Comparison of ENCODE assay signal across 17 mouse cellular contexts in the genomic region with DNA sequence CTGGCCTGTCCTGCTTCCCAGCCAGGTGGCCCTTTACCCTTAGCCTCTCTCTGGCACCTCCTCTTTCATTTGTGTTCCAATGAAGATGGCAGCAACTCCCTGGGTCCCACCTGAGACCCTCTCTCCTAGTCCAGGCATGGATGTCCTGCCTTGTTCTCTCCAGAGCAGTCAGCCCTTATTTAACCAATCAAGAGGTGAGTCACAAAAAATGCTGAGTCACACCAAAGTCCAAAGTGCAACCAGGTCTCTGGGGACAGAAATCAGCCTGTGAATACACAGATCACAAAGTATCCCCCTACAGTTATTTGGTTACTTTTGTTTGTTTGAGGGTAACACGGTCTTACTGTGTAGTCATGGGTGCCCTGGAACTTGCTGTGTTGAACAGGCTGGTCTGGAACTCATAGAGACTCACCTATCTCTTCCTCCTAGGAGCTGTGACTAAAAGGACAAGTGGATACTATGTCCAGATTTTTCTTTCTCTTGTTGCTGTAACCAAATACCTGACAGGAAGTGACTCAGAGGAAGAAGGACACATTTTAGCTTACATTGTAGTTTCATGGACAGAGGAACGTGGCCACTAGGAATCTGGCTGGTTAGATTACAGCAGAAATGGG. TPM values are rescaled to one million over a fixed set of nuclear protein-coding genes. Genes with fewer than 3 reads are reported as not detected.
A peak's percentile ranks its signal among the peaks of the same experiment; 100 is the strongest.
DNase-seq lines count a peak whose midpoint lies in the region; ATAC-seq and TF ChIP-seq lines count a peak whose summit lies in the region.
"Had no signal": no experiment of that assay in that cellular context is flagged by ENCODE, and none has a peak within 500 bp of the region (broad histone marks: within the 10 kb centered on the region; RNA-seq: fewer than 3 reads in every experiment).

No protein-coding gene starts in this region.

- TF ChIP-seq EP300 in liver, postnatal 0 days (IDR thresholded peaks at IDR 0.05; ENCODE audit: low read depth) = no peak

- H3K27ac ChIP-seq in liver, embryonic 15.5 days (replicated peaks) = no peak overlapping the region
- H3K27ac ChIP-seq in liver, embryonic 12.5 days = no peak overlapping the region
- no peak overlapping the region for H3K27ac ChIP-seq in liver, postnatal 0 days (ENCODE audit: low read depth)
- no peak overlapping the region for H3K27ac ChIP-seq in hindbrain, embryonic 12.5 days
- H3K27ac ChIP-seq: embryonic facial prominence, embryonic 10.5 days; forebrain, embryonic 15.5 days; kidney, postnatal 0 days; limb, embryonic 13.5 days had no signal

- H3K9ac ChIP-seq in liver, embryonic 15.5 days = no peak overlapping the region
- no peak overlapping the region for H3K9ac ChIP-seq in liver, embryonic 12.5 days
- H3K9ac ChIP-seq in liver, postnatal 0 days (replicated peaks) = no peak overlapping the region
- no peak overlapping the region for H3K9ac ChIP-seq in hindbrain, embryonic 12.5 days
- H3K9ac ChIP-seq: forebrain, embryonic 15.5 days; heart, embryonic 12.5 days; limb, embryonic 13.5 days had no signal

- peak; percentile 57 for DNase-seq in NIH3T3 (ENCODE audit: low read depth)
- no peak for DNase-seq in liver, postnatal 0 days
- no peak for DNase-seq in frontal cortex, adult 2 months (ENCODE audit: extremely low spot score in 1 of 2, low spot score in 1 of 2)
- no peak for DNase-seq in layer of hippocampus, postnatal 10 days (ENCODE audit: low spot score in 2 of 2)
- DNase-seq: adrenal gland, adult 8-10 months; cerebellum, adult 2 months; thymus, postnatal 14 days had no signal

- ATAC-seq in liver, embryonic 15.5 days (ENCODE audit: insufficient read depth) = peak; percentile 28
- no peak for ATAC-seq in liver, embryonic 12.5 days
- ATAC-seq in liver, postnatal 0 days = peak; percentile 57; the same call in 1 of the 2 replicates
- no peak for ATAC-seq in hindbrain, embryonic 12.5 days (ENCODE audit: low FRiP score)
- ATAC-seq: forebrain, embryonic 15.5 days had no signal

- no peak overlapping the region for H3K4me3 ChIP-seq in liver, embryonic 15.5 days (replicated peaks)
- H3K4me3 ChIP-seq in liver, embryonic 12.5 days = no peak overlapping the region
- H3K4me3 ChIP-seq in liver, postnatal 0 days (ENCODE audit: low read depth, low read length) = no peak overlapping the region
- no peak overlapping the region for H3K4me3 ChIP-seq in hindbrain, embryonic 12.5 days
- H3K4me3 ChIP-seq: embryonic facial prominence, embryonic 10.5 days; erythroblast, embryonic 14.5 days; forebrain, embryonic 15.5 days; heart, embryonic 12.5 days; limb, embryonic 13.5 days had no signal

- no peaks in the 10 kb centered on the region for H3K36me3 ChIP-seq in liver, embryonic 15.5 days (replicated peaks)
- H3K36me3 ChIP-seq in liver, embryonic 12.5 days = no peaks in the 10 kb centered on the region
- no peaks in the 10 kb centered on the region for H3K36me3 ChIP-seq in liver, postnatal 0 days (replicated peaks; ENCODE audit: insufficient read depth, low read length)
- no peaks in the 10 kb centered on the region for H3K36me3 ChIP-seq in hindbrain, embryonic 12.5 days
- H3K36me3 ChIP-seq: embryonic facial prominence, embryonic 10.5 days; forebrain, embryonic 15.5 days; heart, embryonic 12.5 days; limb, embryonic 13.5 days had no signal

- 0 out of 2 replicates have a peak, but pooled peaks cover 5% of the 10 kb centered on the region for H3K4me1 ChIP-seq in liver, embryonic 15.5 days (replicated peaks)
- no peaks in the 10 kb centered on the region for H3K4me1 ChIP-seq in liver, embryonic 12.5 days
- peaks cover 4% of the 10 kb centered on the region; the same call in 1 of the 2 replicates for H3K4me1 ChIP-seq in liver, postnatal 0 days (ENCODE audit: insufficient read depth)
- H3K4me1 ChIP-seq in hindbrain, embryonic 12.5 days = peaks cover 5% of the 10 kb centered on the region
- H3K4me1 ChIP-seq: embryonic facial prominence, embryonic 10.5 days; forebrain, embryonic 15.5 days; heart, embryonic 12.5 days had no signal

- H3K27me3 ChIP-seq in liver, embryonic 15.5 days = no peaks in the 10 kb centered on the region
- H3K27me3 ChIP-seq in liver, embryonic 12.5 days (replicated peaks) = no peaks in the 10 kb centered on the region
- no peaks in the 10 kb centered on the region for H3K27me3 ChIP-seq in liver, postnatal 0 days (ENCODE audit: insufficient read depth, low read length)
- H3K27me3 ChIP-seq in hindbrain, embryonic 12.5 days = no peaks in the 10 kb centered on the region
- H3K27me3 ChIP-seq: forebrain, embryonic 15.5 days; heart, embryonic 12.5 days; limb, embryonic 13.5 days had no signal

- H3K4me2 ChIP-seq in liver, embryonic 15.5 days = no peak overlapping the region
- H3K4me2 ChIP-seq in liver, embryonic 12.5 days = no peak overlapping the region
- H3K4me2 ChIP-seq in liver, postnatal 0 days (ENCODE audit: low read depth, low read length) = no peak overlapping the region
- no peak overlapping the region for H3K4me2 ChIP-seq in hindbrain, embryonic 12.5 days (replicated peaks)
- H3K4me2 ChIP-seq: forebrain, embryonic 15.5 days; heart, embryonic 12.5 days; limb, embryonic 13.5 days had no signal

- 0 out of 2 replicates have a peak, but pooled peaks cover under 1% of the 10 kb centered on the region for H3K9me3 ChIP-seq in liver, embryonic 15.5 days (replicated peaks)
- H3K9me3 ChIP-seq in liver, embryonic 12.5 days (replicated peaks) = no peaks in the 10 kb centered on the region
- no peaks in the 10 kb centered on the region for H3K9me3 ChIP-seq in liver, postnatal 0 days (ENCODE audit: low read length)
- H3K9me3 ChIP-seq in hindbrain, embryonic 12.5 days (replicated peaks) = no peaks in the 10 kb centered on the region
- H3K9me3 ChIP-seq: embryonic facial prominence, embryonic 10.5 days; forebrain, embryonic 15.5 days; limb, embryonic 13.5 days had no signal

- no peak for TF ChIP-seq CTCF in liver, postnatal 0 days (IDR thresholded peaks at IDR 0.05; ENCODE audit: low read depth)

- WGBS in liver, embryonic 15.5 days (ENCODE audit: insufficient replicate concordance) = 29% methylated on average over 2 of the region's 2 CpGs
- 53% methylated on average over 2 of the region's 2 CpGs for WGBS in liver, embryonic 12.5 days (ENCODE audit: insufficient replicate concordance)
- WGBS in liver, postnatal 0 days (ENCODE audit: insufficient replicate concordance) = 36% methylated on average over 2 of the region's 2 CpGs
- WGBS in hindbrain, embryonic 12.5 days = 81% methylated on average over 2 of the region's 2 CpGs

RNA-seq across cellular contexts. Expression of gene Pcsk6, which starts 38.9 kb away (rescaled TPM):
- polyA plus RNA-seq in liver, embryonic 15.5 days (2015; fragmentation: Nextera tagmentation; extraction: Ambion mirVana) = 0.94 and 2.0 TPM in 2 replicates
- polyA plus RNA-seq in liver, embryonic 12.5 days (2016; fragmentation: Nextera tagmentation; extraction: Ambion mirVana) = 0.87 and 1.0 TPM in 2 replicates
- polyA plus RNA-seq in liver, postnatal 0 days (2015; fragmentation: Nextera tagmentation; extraction: Ambion mirVana) = 3.6 and 4.7 TPM in 2 replicates
- 13.7 and 16.8 TPM in 2 replicates for polyA plus RNA-seq in frontal cortex, adult 2 months (2012; rRNA removed)
- 1.4 TPM in 2 replicates for polyA plus RNA-seq in hindbrain, embryonic 12.5 days (2016; fragmentation: Nextera tagmentation; extraction: Ambion mirVana)
- total RNA-seq in layer of hippocampus, postnatal 10 days (2021) = 10 to 100 TPM; 10.8 to 11.6 TPM
- total RNA-seq: megakaryocyte, adult 5-6 weeks had no signal

Comparison
In these comparisons a context has a peak if more than half of its experiments do, and no peak if none do; other contexts are left out.
1. ATAC-seq: peak in liver, embryonic 15.5 days (single experiment) and liver, postnatal 0 days (single experiment); none in liver, embryonic 12.5 days (single experiment) and hindbrain, embryonic 12.5 days (single experiment).